Mouse (Mus musculus): Measurements from ENCODE around the gene Alg12.
A peak's percentile ranks its signal among the peaks of the same experiment; 100 is the strongest.

Alg12 gene

DNA sequence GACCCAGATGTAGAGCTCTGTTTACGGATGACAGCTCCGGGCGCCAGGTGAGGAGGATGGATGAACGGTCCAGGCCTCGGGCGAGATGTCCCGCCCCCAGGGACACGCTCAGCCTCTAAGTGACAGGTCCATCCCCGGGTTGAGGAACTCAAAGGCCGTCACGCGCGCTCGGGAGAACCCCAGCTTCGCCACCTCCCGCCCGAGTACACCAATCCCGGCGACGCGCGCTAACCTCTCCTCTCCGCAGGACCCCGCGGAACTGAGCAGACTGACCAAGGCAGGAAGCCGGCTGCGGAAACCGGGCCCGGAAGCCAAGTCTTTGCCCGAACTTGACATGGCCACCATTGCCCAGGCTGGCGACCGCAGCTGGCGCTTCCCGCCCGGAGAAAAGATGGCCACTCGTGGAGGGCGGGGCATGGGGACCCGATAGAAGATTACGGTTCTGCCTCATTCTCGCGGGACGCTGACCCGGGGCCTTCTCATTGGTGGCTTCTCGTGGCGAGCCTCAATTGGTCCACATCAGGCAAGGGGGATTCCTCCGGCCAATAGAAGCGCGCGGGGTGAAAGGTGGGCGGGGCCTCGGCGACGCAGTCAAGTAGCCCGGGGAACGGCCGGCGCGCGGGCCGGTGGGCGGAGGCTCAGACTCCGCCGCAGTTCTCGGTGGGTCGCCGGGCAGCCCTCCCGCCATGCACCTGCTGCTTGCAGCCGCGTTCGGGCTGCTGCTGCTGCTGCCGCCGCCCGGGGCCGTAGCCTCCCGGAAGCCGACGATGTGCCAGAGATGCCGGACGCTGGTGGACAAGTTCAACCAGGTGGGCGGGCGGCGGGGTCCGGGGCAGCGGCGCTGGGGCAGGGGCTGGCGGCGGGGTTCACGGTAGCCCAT lies at the start of gene Alg12, which contains the start of gene Creld2:
Gene Alg12 (minus strand): TSS at position 293 of the 880 bp plus-strand sequence.
Gene Creld2 (plus strand): TSS at position 621 of the 880 bp plus-strand sequence.
- peak; percentile 98 to 100 for DNase-seq (ENCODE audit: low spot score in 2 of 2)

DNA sequence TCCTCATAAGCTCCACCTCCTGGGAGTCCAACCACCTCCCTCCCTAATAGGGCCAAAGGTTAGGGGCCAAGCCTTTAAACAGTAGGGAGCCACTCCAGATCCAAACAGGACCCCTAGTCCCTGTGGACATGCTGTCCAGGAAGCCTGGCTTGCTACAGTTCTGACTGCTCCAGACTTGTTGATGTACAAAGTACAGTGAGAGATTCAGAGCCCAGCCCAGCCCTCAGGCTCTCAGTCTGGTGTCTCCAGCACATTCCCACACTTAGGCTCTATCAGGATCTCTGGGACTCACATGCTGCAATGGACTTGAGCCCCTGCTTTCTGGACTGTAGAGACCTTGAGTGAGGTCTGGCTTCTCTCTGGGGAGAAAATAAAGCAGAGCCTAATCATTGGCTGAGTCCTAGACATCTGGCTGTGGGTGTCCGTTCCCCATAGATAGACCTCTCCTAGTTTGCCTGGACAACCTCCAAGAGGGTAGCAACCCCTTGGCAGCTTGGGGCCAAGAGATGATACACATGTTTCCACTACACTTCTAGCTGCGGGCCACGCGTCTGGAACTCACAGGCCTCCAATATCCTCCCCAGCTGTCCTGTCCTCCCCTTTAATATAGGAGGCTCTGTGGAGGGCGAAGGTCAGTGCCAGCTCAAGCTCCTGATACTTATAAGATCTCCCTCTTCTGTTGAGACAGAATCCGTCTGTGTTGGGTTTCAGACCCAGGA lies 49.1 kb upstream of the Alg12 start:
- no peak for DNase-seq (ENCODE audit: low spot score in 2 of 2)

DNA sequence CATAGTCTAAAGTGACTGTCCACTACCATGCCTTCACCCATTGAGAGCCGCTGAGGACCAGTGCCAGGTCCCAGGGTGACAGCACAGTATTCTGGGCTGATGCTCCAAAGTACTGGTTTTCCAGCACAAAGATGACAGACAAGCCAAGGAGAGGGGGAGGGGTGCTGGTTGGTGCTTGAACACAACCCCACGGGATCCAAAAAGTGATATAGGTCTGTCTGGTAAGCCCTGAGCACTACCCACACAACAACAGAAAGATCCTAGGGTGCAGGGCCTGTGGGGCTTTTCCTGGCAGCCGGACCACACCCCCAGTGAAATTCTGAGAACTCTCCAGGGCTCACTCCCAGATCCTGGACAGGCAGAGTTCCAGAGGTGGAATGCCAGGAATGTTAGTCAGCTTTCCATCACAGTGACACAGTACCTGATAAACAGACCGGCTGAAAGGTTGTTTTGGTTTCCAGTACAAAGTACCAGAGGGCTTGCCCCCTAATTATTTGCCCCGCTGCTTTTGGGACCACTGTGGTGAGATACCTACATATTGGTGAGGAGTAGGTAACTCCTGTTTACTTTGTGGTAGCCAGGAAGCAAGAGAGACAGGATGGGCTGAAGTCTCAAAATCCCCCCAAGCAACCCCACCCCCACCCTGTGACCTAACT lies 48.4 kb upstream of the Alg12 start:
- DNase-seq (ENCODE audit: low spot score in 2 of 2) = no peak

DNA sequence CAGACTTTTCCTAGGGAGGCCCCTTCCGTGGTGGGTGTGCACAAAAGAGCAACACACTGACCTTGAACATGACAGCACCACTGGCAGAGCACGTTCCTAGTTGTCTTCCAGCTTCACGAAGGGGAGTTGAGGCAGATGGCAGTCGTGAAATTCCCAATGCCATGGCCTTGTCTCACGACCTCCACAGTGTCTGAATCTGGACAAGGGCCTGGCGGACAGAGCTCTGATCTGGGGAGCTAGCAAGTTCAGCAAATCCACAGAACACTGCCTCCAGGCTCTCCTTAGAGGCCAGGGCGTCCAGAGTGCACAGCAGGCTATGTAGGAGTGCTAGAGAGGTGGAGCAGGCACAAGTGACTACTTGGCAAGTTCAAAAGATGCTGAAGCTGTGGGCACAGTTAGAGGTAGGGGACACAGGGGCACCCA lies 47.8 kb upstream of the Alg12 start:
- DNase-seq (ENCODE audit: low spot score in 2 of 2) = no peak

DNA sequence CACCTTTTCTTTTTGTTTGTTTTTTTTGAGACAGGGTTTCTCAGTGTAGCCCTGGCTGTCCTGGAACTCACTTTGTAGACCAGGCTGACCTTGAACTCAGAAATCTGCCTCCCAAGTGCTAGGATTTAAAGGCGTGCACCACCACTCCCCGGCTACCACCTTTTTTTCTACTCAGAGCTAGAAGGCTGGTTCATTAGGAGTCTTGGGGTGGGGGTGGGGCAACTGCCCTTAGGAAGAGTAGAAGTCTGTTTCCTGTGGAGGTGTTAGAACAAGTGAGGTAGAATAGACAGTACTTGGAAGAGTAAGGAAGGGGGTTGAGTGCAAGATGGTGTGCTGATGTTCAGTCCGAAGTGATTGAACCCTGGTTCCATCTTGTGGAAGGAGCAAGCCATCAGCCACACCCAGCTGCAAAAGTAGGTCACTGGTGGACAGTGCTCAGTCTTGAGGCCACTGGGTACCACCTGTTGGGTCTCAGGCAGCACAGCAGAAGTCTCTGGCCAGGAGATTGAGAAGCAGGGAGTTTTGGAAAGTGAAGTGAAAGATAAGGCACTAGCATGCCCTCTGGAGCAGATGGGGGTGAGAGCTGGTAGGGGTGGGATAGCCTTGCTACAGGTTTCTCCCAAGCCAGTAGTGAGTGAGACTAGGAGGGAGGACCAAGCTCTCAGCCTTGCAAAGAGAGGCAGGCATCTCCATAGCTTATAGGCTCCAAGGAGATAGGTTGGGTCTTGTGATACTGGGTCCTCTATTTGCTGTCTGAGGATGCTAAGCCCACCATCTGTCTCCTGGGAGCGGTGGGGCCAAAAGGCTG lies 47.0 kb upstream of the Alg12 start:
- no peak for DNase-seq (ENCODE audit: low spot score in 2 of 2)

DNA sequence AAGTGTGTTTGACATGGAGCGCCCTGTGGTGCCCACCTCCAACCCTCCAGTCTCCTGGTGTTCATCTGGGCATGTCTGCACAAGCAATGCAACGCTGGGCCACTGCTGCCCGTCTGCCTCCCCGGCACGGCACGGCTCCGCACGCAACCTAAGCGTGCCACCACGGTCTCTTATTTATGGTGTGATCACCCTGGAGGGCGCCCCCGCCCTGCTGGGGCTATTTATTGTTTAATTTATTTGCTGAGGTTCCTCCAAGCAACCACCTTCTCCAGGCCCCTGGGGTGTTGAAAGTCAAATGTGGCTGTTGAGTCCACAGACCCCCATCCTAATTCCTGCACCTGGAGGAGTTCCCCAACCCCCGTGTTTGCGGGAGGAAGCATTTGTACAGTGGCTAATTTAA lies 45.9 kb upstream of the Alg12 start:
- DNase-seq (ENCODE audit: low spot score in 2 of 2) = no peak

DNA sequence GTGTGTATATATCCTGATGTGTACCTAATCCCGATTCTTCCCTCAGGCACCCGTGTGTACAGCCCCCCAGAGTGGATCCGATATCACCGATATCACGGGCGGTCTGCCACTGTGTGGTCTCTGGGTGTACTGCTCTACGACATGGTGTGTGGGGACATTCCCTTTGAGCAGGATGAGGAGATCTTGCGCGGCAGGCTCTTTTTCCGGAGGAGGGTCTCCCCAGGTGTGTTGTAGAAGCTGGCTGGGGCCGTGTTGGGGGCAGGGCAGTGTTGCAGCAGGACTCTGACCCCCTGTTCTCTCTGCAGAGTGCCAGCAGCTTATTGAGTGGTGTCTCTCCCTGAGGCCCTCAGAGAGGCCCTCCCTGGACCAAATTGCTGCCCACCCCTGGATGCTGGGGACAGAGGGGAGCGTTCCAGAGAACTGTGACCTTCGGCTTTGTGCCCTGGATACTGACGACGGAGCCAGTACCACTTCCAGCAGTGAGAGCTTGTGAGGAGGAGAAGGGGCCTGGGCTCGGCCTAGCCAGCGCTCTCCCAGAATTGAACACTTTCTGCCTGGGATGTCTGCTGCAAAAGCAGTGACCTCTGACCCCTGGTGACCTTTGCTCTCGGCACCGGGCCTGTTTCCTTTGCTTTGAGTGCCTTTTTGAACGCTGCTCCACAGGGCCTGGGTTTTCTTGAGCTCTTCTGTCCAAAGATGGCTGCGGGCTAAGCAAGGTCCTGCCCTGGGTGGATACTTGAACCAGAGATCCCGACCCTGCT lies 45.3 kb upstream of the Alg12 start:
- no peak for DNase-seq (ENCODE audit: low spot score in 2 of 2)

DNA sequence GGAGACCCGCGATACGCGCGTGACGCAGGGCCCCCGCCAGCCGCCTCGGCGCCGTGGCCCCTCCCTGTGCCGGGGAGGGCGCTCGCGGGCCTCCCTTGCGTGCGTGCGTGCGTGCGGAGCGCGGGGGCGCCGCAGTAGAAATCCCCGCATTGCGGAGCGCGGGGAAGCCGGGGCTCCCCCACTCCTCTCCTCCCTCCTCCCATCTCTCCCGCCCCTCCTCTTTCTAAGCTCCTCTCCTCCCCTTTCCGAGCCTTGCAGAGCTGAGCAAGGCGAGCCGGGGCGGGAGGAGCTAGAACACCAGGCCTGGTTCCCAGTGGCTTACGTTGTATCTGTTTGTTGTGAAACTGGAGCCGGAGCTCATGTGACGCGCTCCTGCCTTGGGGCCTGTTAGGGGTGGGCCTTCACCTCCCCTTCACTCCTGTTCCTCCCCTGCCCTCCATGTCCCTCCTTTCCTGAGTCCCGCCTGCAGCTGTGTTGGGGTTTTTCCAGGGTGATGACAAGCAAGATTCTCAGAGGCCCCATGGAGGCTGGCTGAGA lies 44.6 kb upstream of the Alg12 start:
- peak; percentile 65 to 94 for DNase-seq (ENCODE audit: low spot score in 2 of 2)

DNA sequence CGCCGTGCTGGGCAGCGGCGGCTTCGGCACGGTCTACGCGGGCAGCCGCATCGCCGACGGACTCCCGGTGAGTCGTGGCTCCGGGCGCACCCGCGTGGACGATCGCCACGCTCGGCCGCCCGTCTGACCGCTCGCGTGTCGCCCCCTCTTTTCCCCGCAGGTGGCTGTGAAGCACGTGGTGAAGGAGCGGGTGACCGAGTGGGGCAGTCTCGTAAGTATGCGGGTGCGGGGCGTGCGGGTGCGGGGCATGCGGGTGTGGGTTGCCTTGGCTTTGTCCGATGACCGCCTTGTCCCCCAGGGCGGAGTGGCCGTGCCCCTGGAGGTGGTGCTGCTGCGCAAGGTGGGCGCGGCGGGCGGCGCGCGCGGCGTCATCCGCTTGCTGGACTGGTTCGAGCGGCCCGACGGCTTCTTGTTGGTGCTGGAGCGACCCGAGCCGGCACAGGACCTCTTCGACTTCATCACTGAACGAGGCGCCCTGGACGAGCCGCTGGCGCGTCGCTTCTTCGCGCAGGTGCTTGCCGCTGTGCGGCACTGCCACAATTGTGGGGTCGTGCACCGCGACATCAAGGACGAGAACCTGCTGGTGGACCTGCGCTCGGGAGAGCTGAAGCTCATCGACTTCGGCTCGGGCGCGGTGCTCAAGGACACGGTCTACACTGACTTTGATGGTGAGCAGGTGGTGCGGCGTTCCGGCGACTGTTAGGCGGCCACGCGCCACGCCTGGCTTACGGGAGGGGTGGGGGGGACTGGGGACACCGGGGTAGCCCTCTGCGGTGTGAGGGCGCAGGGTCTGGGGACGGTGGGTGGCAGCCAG lies 44.0 kb upstream of the Alg12 start:
- DNase-seq (ENCODE audit: low spot score in 2 of 2) = peak; percentile 81

DNA sequence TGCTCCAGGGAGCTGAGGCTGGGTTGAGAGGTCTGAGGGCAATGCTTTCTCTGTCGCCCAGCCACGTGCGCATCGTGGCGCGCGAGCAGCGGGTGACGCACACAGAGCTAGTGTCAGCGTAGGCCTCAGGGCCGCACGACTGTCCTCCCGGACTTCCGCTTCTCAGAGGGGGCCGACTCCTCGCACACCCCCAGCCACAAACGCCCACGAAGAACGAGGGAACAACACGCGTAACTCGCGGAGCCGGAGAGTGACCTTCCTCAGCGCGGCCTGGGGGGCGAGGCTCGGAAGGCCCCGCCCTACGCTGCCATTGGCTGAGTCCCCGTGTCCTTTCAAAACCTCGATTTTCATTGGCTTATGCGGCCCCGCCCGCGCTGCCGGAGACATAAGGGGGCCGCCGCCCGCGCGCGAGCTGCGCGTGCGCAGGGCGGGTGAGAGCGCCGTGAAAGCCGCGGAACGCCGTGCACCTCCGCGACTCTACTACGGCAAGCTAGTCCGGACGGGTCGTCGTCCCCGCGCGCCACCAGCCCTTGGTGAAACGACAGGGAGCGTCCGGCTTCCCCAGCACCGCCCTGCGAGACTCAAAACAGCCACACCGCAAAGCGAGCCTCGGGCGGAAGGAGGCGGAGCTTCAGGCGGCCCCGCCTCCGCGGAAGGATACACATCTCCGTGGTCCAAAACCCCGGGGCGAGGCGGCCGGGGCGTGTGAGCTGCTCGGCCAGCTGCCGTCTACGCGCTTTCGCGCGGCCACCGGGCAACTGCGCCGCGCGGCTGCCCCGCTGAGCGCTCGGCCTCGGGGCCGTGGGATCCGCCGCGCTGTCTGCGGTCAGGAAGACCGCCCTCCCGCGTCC lies 42.9 kb upstream of the Alg12 start, which contains the start of gene Pim3:
Gene Pim3 (plus strand): TSS at position 415 of the 851 bp plus-strand sequence.
- DNase-seq (ENCODE audit: low spot score in 2 of 2) = peak; percentile 95 to 97

DNA sequence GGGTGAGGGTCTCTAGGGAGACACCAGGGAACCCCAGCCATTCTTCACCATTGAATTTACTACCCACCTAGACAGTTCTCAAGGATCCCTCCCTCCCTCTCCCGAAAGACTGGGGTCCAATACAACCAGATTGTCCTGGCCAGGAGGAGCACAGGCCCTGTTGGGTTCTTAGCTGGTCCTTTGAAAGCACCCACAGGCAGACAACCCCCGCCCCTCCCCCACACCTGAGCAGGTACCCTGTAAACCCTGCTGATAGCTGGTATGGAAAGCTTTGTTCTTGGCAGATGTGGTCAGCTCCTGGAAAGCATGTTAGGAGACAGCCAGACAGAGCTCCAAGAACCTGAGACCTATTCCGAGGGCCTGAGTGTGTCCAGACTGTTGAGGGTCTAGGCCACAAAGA lies 41.7 kb upstream of the Alg12 start:
- no peak for DNase-seq (ENCODE audit: low spot score in 2 of 2)

DNA sequence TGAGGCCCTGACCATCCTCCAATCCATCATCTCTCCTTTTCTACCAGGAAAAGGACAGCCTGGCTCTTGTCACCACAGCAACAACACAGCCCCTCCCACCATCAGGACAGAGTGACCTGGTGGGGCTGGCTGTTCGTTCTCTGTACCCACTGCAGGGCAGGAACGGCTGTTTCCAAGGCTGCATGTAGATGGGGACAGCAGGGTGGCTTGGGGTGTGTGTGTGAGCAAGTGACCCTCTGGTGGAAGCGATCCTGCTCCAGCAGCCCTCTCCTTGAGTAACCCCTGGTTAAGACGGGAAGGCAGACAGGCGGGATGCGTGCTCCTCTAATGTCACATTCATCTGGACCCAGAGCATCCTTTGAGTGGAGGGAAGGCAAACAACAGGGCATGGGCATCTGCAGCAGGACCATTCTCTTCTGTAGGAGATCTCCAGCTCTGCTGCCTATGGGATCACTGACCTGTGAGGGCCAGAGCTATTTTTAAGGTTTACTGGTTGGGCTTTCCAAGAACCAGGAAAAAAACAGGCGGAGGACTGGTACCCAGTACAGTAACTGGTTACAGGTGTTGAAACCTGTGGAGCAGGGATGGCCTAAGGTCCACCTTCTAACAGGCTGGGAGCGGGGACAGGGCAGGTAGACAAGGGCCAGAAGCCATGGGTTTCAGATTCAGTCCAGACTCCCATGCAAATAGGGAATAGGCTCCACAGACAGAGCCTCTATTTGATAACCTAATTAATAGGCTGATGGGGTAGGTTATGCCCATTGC lies 40.3 kb upstream of the Alg12 start:
- no peak for DNase-seq (ENCODE audit: low spot score in 2 of 2)

DNA sequence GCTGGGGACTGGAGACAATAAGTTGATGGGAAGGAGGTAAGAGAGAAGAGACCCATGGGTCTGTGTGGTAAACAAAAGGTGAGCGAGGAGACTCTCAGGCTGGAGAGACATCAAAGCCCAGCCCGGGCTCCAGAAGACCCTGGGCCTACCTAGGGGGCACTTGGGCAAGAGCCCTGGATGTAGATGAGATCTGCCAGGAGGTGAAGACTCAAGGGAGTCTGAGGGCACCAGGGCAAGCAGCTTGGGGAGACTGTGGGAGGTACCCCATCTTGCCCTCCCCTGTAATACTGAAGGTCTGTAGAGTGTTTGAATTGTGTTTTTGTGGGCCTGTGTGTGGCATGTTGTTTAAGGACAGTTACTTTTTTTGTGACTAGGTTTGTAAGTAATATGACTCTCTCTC lies 39.6 kb upstream of the Alg12 start:
- no peak for DNase-seq (ENCODE audit: low spot score in 2 of 2)

DNA sequence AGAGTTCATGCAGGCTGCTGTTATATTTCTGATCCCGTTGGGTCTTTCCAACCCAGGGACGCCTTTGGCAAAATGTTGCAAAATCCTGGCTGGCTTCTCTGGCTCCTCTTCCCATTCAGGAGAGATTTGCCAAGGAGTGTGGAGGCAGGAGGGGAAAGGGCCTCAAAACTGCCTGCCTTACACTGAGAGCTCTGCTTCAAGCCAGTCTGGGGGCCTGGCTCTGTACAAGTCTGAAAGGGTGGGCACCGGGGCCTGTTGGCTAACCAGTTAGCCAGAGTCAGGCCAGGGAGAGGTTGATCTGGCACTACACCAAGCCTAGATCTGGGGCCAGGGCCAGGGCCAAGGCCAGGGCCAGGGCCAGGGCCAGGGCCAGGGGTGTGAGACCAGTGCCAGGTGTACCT lies 39.0 kb upstream of the Alg12 start:
- DNase-seq (ENCODE audit: low spot score in 2 of 2) = no peak

DNA sequence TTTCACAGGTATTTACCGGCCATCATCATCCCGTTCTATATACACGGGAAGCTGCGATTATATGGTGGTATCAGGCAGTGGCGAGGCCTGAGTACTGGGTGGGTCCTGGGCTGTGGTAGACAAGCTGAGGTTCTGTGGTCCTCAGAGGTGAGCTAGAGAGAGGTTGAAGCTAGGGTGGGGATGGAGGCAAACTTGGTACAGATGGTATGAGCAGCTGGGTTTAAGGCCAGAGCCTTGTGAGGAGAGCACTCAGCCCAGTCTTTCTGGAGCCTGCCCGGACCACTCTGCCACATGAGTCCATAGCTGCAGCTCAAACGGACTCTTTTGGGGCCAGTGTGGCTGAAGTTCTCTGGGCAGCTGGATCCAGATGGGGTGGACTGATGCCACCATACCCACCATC lies 38.2 kb upstream of the Alg12 start:
- DNase-seq (ENCODE audit: low spot score in 2 of 2) = no peak

DNA sequence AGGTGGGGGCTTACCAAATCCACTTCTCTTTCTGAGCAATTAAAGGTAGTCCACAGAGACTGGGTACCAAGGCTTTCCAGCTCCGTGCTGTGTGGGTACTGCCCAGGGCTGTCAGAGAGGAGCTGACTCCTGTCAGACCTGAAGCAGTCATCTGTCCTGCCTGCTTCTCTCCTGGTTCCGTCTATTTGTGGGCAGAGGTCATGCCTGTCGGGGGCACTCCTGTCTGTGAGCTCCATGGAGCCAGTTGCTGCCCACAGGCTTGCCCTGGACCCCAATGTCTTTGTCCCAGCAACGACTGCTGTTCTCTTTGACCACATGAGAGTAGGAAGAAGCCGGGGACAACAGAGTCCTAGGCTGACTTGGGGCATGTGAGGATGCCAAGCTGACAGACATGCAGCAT lies 37.5 kb upstream of the Alg12 start:
- DNase-seq (ENCODE audit: low spot score in 2 of 2) = no peak

DNA sequence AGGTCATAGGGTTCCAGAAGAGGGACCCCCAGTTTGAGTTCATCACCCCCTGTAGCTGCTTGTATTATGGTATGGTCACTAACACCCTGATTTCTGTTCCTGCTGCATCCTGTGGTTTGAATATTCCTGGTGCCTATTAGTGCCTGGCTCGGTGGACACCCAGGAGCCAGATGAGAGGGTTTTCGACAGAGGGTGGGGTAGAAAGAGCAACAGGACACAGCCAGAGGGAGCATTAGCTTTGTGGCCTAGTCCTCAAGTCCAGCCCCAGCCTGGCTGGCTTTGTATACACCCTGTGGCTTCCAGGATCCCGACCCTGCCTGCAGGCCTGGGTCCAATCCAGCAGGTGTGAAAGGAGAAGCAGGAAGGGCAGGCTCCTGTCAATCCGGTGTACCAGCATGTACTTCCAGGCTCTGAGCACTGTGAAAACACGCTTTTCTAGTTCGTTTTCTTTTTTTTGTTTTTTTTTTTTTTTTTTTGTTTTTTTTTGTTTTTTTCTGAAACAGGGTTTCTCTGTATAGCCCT lies 36.8 kb upstream of the Alg12 start:
- no peak for DNase-seq (ENCODE audit: low spot score in 2 of 2)
